10 mouse cellular contexts compared by ENCODE assay signal in genomic region chr17:17749371-17749770, GRCm38 (mm10). TPM values are rescaled to one million over a fixed set of nuclear protein-coding genes. Genes with fewer than 3 reads are reported as not detected.
DNase-seq lines count a peak whose midpoint lies in the region; ATAC-seq and TF ChIP-seq lines count a peak whose summit lies in the region.
"Not testable (repeated sequence)": the region's sequence is repeated elsewhere in the genome, so short reads cannot be mapped to it uniquely, and the experiment has no call there.
"Had no signal": no experiment of that assay in that cellular context is flagged by ENCODE, and none has a peak within 500 bp of the region (broad histone marks: within the 10 kb centered on the region; RNA-seq: fewer than 3 reads in every experiment).

No protein-coding gene starts in this region.

- not testable (repeated sequence) for H3K27ac ChIP-seq in ES-E14 (ENCODE audit: insufficient read depth, low read depth, low read length, poor library complexity, severe bottlenecking); heart, embryonic 14.5 days (replicated peaks in 1 of 2; ENCODE audit: control insufficient read depth in 1 of 2, insufficient read depth in 1 of 2, low read depth in 2 of 2, low read length in 2 of 2); limb, embryonic 14.5 days (replicated peaks; ENCODE audit: low read depth, low read length); neural tube, embryonic 11.5 days (ENCODE audit: low read depth, low read length); thymus, adult 2 months (ENCODE audit: control insufficient read depth, insufficient read depth, low read length)

- 4% methylated on average over 4 of the region's 4 CpGs for WGBS in heart, embryonic 14.5 days
- WGBS in limb, embryonic 14.5 days = 6% methylated on average over 4 of the region's 4 CpGs
- WGBS in neural tube, embryonic 11.5 days = 12% methylated on average over 4 of the region's 4 CpGs
- WGBS in thymus, adult 2 months = 8% methylated on average over 4 of the region's 4 CpGs

- not testable (repeated sequence) for H3K36me3 ChIP-seq in ES-E14 (ENCODE audit: control insufficient read depth, insufficient read depth, low read length, poor library complexity, severe bottlenecking); heart, embryonic 14.5 days (ENCODE audit: control insufficient read depth, insufficient read depth, low read length); limb, embryonic 14.5 days (ENCODE audit: control insufficient read depth, insufficient read depth, low read length); neural tube, embryonic 11.5 days (ENCODE audit: control insufficient read depth, insufficient read depth, low read length); thymus, adult 2 months (ENCODE audit: control insufficient read depth, insufficient read depth, low read length)

- ATAC-seq in heart, embryonic 14.5 days (ENCODE audit: insufficient number of reproducible peaks, insufficient read depth, low FRiP score, low read depth); limb, embryonic 14.5 days (ENCODE audit: low FRiP score, low read depth); neural tube, embryonic 11.5 days (ENCODE audit: insufficient read depth, low FRiP score, low TSS enrichment): not testable (repeated sequence)

- TF ChIP-seq POLR2A in limb, embryonic 14.5 days (IDR thresholded peaks at IDR 0.05; ENCODE audit: borderline replicate concordance, extremely low read depth, insufficient read depth, insufficient read length); thymus, adult 2 months (IDR thresholded peaks at IDR 0.05; ENCODE audit: control insufficient read depth, extremely low read depth, insufficient read depth, low read length, poor library complexity): not testable (repeated sequence)

- peak; percentile 61 for DNase-seq in ES-E14 (ENCODE audit: low read depth, low spot score)
- DNase-seq in c-Kit-positive CD71-negative TER-119-negative erythroid progenitor cells, embryonic 14.5 days (ENCODE audit: low read depth) = peak; percentile 24
- DNase-seq in fibroblast of lung, adult 2 months (ENCODE audit: low read depth) = peak; percentile 51
- peak; percentile 33 to 56 for DNase-seq in kidney, postnatal 25 days
- DNase-seq in limb, embryonic 14.5 days (ENCODE audit: low spot score) = peak; percentile 57
- DNase-seq in neural tube, embryonic 11.5 days (ENCODE audit: low spot score) = peak; percentile 37
- peak; percentile 36 for DNase-seq in thymus, adult 2 months

- not testable (repeated sequence) for TF ChIP-seq CTCF in thymus, adult 2 months (IDR thresholded peaks at IDR 0.05; ENCODE audit: borderline replicate concordance, control insufficient read depth, extremely low read depth, insufficient read depth, low read length, poor library complexity)

- H3K4me2 ChIP-seq in heart, embryonic 14.5 days (ENCODE audit: low read length) = 0 out of 2 replicates have a peak overlapping the region, but pooled peaks have one; percentile 21
- H3K4me2 ChIP-seq in limb, embryonic 14.5 days (replicated peaks; ENCODE audit: low read depth, low read length, severe bottlenecking); neural tube, embryonic 11.5 days (ENCODE audit: low read depth): not testable (repeated sequence)

- 0 out of 4 replicates have a peak overlapping the region, but pooled peaks of 1 of the 2 experiments have one; percentile 23 for H3K4me3 ChIP-seq in ES-E14 (ENCODE audit: insufficient read depth in 1 of 2, low read depth in 1 of 2, low read length in 2 of 2, poor library complexity in 1 of 2, severe bottlenecking in 1 of 2)
- not testable (repeated sequence) for H3K4me3 ChIP-seq in heart, embryonic 14.5 days (ENCODE audit: control insufficient read depth in 1 of 2, insufficient read depth in 1 of 2, low read depth in 1 of 2, low read length in 2 of 2); limb, embryonic 14.5 days (replicated peaks; ENCODE audit: low read length); neural tube, embryonic 11.5 days (ENCODE audit: low read depth, low read length); thymus, adult 2 months (ENCODE audit: control insufficient read depth, insufficient read depth, low read length)

- not testable (repeated sequence) for H3K27me3 ChIP-seq in heart, embryonic 14.5 days (ENCODE audit: control insufficient read depth, insufficient read depth, low read length); limb, embryonic 14.5 days (ENCODE audit: control insufficient read depth, insufficient read depth, low read length); neural tube, embryonic 11.5 days (ENCODE audit: control insufficient read depth, insufficient read depth, low read length); thymus, adult 2 months (ENCODE audit: control insufficient read depth, insufficient read depth, low read length)

- H3K9ac ChIP-seq in ES-E14 (ENCODE audit: insufficient read depth, low read depth, low read length, poor library complexity, severe bottlenecking); heart, embryonic 14.5 days (ENCODE audit: low read length); limb, embryonic 14.5 days (ENCODE audit: low read depth, low read length, severe bottlenecking); neural tube, embryonic 11.5 days (ENCODE audit: low read length): not testable (repeated sequence)

- in situ Hi-C loops in ES-E14 (cut with MboI; ENCODE audit: low sequenced_read_pairs in 2 of 2, unreplicated experiment in 2 of 2) = not testable (repeated sequence)

- not testable (repeated sequence) for H3K9me3 ChIP-seq in ES-E14 (ENCODE audit: control insufficient read depth, insufficient read depth, low read depth, low read length); heart, embryonic 14.5 days (ENCODE audit: control insufficient read depth, low read length); limb, embryonic 14.5 days (ENCODE audit: control insufficient read depth, low read length); neural tube, embryonic 11.5 days (ENCODE audit: control insufficient read depth, low read length)

- H3K4me1 ChIP-seq in ES-E14 (ENCODE audit: control insufficient read depth in 2 of 2, insufficient read depth in 2 of 2, low read length in 2 of 2, poor library complexity in 1 of 2); heart, embryonic 14.5 days (ENCODE audit: control insufficient read depth in 2 of 2, insufficient read depth in 2 of 2, low read length in 2 of 2); limb, embryonic 14.5 days (ENCODE audit: control insufficient read depth, insufficient read depth, low read length); neural tube, embryonic 11.5 days (ENCODE audit: control insufficient read depth, insufficient read depth, low read length); thymus, adult 2 months (replicated peaks; ENCODE audit: control insufficient read depth, insufficient read depth, low read length): not testable (repeated sequence)

TF ChIP-seq in ES-E14, 5 proteins besides CTCF, POLR2A, EP300 and RAD21:
- TF ChIP-seq ZC3H11A (IDR thresholded peaks at IDR 0.05; ENCODE audit: borderline replicate concordance, low read depth, low read length) = peak; percentile 81

RNA-seq across cellular contexts. Expression of gene Vmn2r90, which starts 45.8 kb away (rescaled TPM):
- 0.16 and 0.27 TPM in 2 replicates for total RNA-seq in ES-E14 (2012; rRNA removed)
- not detected in 2 replicates for polyA plus RNA-seq in heart, embryonic 14.5 days (2014; fragmentation: Nextera tagmentation; extraction: Ambion mirVana)
- polyA plus RNA-seq in limb, embryonic 14.5 days (2012; rRNA removed) = 0.03 TPM in 1 of 2 replicates, not detected in the other
- polyA plus RNA-seq in limb, embryonic 14.5 days (2014; fragmentation: Nextera tagmentation; extraction: Ambion mirVana) = not detected in 2 replicates
- polyA plus RNA-seq in neural tube, embryonic 11.5 days (2014; fragmentation: Nextera tagmentation; extraction: Ambion mirVana) = not detected in 2 replicates
- 0.04 TPM in 1 of 2 replicates, not detected in the other for polyA plus RNA-seq in thymus, adult 2 months (2012; rRNA removed)
- polyA plus RNA-seq: embryonic facial prominence, embryonic 13.5 days; intestine, embryonic 16.5 days had no signal
